Mouse (Mus musculus) thymus, adult 2 months (tissue): ENCODE measurements at regions not wholly inside any gene's neighbourhood (a gene's known extent, or its start where the extent isn't known, plus 50 kb on each side); places are given as distances from the start of the nearest gene placed in this dataset.

Source experiments
- DNase-seq: peaks from one replicate; pipeline ENCODE4 v3.0.0; 2021
- H3K27ac ChIP-seq: fragments of 200-500 bp; 2 replicates; pipeline ENCODE4 v1.5.1; 2012; ENCODE audit warnings: low read length, control low read depth; ENCODE audit not compliant: control insufficient read depth, insufficient read depth
- H3K27me3 ChIP-seq: fragments of 200-500 bp; 2 replicates; pipeline ENCODE4 v1.6.1; 2012; ENCODE audit warnings: mild to moderate bottlenecking, low read length, moderate library complexity, mixed read lengths; ENCODE audit not compliant: control insufficient read depth, insufficient read depth
- H3K36me3 ChIP-seq: fragments of 200-500 bp; 2 replicates; pipeline ENCODE4 v1.6.1; 2012; ENCODE audit warnings: mild to moderate bottlenecking, low read length, moderate library complexity; ENCODE audit not compliant: control insufficient read depth, insufficient read depth
- H3K4me1 ChIP-seq: fragments of 200-500 bp; replicated peaks from 2 replicates; pipeline ENCODE4 v1.6.1; 2012; ENCODE audit warnings: low read length; ENCODE audit not compliant: control insufficient read depth, insufficient read depth
- H3K4me3 ChIP-seq: fragments of 200-500 bp; 2 replicates; pipeline ENCODE4 v1.5.1; 2012; ENCODE audit warnings: mild to moderate bottlenecking, low read length, control low read depth, moderate library complexity; ENCODE audit not compliant: control insufficient read depth, insufficient read depth
- CTCF ChIP-seq: fragments of 200-500 bp; IDR thresholded peaks from 2 replicates; pipeline ENCODE4 v1.5.1; 2012; ENCODE audit warnings: mild to moderate bottlenecking, control low read depth, low read length, moderate library complexity, borderline replicate concordance; ENCODE audit not compliant: control insufficient read depth, poor library complexity, insufficient read depth; ENCODE audit errors: extremely low read depth
- POLR2A ChIP-seq: fragments of 200-500 bp; IDR thresholded peaks from 2 replicates; pipeline ENCODE4 v1.6.1; 2012; ENCODE audit warnings: mild to moderate bottlenecking, low read length, control low read depth, moderate library complexity; ENCODE audit not compliant: control insufficient read depth, poor library complexity, insufficient read depth; ENCODE audit errors: extremely low read depth
- WGBS: fragments of 180-500 bp; shearing (Covaris S2); methylation state at CpG from one replicate; pipeline ENCODE4 v1.1.7; 2018; 5-methylcytosine and 5-hydroxymethylcytosine counted together

DNA sequence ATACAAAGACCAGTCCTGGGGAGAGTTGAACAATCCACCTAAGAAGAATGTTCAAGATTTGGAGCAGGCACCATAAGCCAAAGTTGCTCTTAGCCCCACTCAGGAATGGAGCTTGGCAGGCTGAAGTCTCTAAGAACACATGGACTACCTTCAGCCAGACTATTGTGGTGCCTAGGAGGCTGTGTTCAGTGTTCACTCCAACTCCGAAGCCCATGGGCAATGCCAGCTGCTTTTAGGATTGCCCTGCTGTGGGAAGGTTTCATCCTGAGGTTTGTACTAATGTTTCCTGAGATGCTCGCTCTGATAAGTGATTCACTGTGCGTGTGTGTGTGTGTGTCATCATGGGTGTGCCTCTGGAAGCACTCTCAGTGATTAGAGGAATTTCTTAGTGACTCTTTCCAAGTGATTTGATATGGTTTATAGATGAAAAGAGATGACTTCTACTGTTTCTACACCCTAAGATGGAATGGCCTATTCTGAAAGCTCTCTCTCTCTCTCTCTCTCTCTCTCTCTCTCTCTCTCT lies 220.1 kb downstream of the Ktn1 start:
- Histone ChIP-seq H3K4me3 (no peak overlapping the region), H3K4me1 (no peaks in the 10 kb centered on the region), H3K36me3 (no peaks in the 10 kb centered on the region), H3K27me3 (no peaks in the 10 kb centered on the region), H3K27ac (no peak overlapping the region)
- TF ChIP-seq CTCF (no peak), POLR2A (no peak)
- DNase-seq = no peak
- WGBS = 81% methylated on average over 3 of the region's 3 CpGs

GRCm38 (mm10) chr14:47876585-47876984 lies 228.3 kb downstream of the Ktn1 start:
- WGBS = 12% methylated on average over 5 of the region's 5 CpGs
- TF ChIP-seq POLR2A (no peak), CTCF (no peak)
- no peak overlapping the region for H3K4me3 ChIP-seq
- H3K27me3 ChIP-seq = no peaks in the 10 kb centered on the region
- H3K36me3 ChIP-seq = no peaks in the 10 kb centered on the region
- H3K27ac ChIP-seq = no peak overlapping the region
- no peak for DNase-seq
- no peaks in the 10 kb centered on the region for H3K4me1 ChIP-seq

- TF ChIP-seq CTCF (no peak), POLR2A (no peak)
- no peaks in the 10 kb centered on the region for H3K4me1 ChIP-seq
- no peak for DNase-seq
- WGBS = 93% methylated on average over 3 of the region's 3 CpGs
- no peak overlapping the region for H3K27ac ChIP-seq
- no peak overlapping the region for H3K4me3 ChIP-seq
- no peaks in the 10 kb centered on the region for H3K36me3 ChIP-seq
- no peaks in the 10 kb centered on the region for H3K27me3 ChIP-seq
Measured at GRCm38 (mm10) chr14:47877167-47877566, 228.9 kb downstream of the Ktn1 start.

DNA sequence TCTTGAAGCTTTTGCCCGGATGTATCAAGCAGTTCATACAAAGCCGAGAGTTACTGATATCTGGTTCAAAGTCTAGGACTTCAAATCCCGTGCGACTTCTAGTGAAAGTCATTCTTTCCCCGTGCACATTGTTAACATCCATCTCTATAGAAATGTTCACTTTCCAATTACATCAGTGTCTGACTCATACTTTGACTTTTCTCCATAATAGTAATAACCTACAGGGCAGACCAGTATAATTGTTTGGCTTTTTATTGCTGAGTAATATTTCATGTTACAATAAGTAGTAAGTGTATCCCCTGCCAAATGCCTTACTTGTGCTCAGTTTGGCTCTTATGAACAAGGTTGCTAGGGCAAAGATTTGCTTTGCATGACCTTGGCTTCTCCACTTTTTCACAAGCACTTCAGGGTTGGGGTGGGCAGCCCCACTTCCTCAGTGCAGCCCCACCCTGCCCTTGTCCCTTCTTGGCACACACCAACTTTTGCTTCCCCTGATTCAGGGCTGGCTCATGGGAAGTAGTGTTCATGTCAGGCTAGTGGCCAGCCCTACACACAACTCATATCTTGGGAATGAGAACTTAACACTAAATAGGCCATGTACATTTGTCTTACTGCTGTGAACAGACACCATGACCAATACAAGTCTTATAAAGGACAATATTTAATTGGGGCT lies 229.7 kb downstream of the Ktn1 start:
- Histone ChIP-seq H3K27me3 (no peaks in the 10 kb centered on the region), H3K4me3 (no peak overlapping the region), H3K27ac (no peak overlapping the region), H3K4me1 (no peaks in the 10 kb centered on the region), H3K36me3 (no peaks in the 10 kb centered on the region)
- TF ChIP-seq CTCF (no peak), POLR2A (no peak)
- WGBS = 98% methylated on average over 5 of the region's 5 CpGs
- DNase-seq = no peak

- Histone ChIP-seq H3K27me3 (no peaks in the 10 kb centered on the region), H3K36me3 (no peaks in the 10 kb centered on the region), H3K4me1 (no peaks in the 10 kb centered on the region), H3K27ac (no peak overlapping the region), H3K4me3 (no peak overlapping the region)
- 87% methylated on average over 3 of the region's 3 CpGs for WGBS
- DNase-seq = no peak
- TF ChIP-seq POLR2A (no peak), CTCF (no peak)
Measured at GRCm38 (mm10) chr14:47885326-47885725, 235.3 kb upstream of the Peli2 start.

GRCm38 (mm10) chr14:47890251-47891198 lies 230.1 kb upstream of the Peli2 start:
- 95% methylated on average over 9 of the region's 9 CpGs for WGBS

More at GRCm38 (mm10) chr14:47890251-47891198, 230.1 kb upstream of the Peli2 start:
- Histone ChIP-seq H3K36me3 (no peaks in the 10 kb centered on the region), H3K4me1 (no peaks in the 10 kb centered on the region), H3K4me3 (no peak overlapping the region), H3K27ac (no peak overlapping the region), H3K27me3 (no peaks in the 10 kb centered on the region)
- TF ChIP-seq POLR2A (no peak), CTCF (no peak)
- DNase-seq = no peak
